Mouse (Mus musculus): ENCODE measurements around the gene Slc41a2.
A peak's percentile ranks its signal among the peaks of the same experiment; 100 is the strongest.

Slc41a2 gene

DNA sequence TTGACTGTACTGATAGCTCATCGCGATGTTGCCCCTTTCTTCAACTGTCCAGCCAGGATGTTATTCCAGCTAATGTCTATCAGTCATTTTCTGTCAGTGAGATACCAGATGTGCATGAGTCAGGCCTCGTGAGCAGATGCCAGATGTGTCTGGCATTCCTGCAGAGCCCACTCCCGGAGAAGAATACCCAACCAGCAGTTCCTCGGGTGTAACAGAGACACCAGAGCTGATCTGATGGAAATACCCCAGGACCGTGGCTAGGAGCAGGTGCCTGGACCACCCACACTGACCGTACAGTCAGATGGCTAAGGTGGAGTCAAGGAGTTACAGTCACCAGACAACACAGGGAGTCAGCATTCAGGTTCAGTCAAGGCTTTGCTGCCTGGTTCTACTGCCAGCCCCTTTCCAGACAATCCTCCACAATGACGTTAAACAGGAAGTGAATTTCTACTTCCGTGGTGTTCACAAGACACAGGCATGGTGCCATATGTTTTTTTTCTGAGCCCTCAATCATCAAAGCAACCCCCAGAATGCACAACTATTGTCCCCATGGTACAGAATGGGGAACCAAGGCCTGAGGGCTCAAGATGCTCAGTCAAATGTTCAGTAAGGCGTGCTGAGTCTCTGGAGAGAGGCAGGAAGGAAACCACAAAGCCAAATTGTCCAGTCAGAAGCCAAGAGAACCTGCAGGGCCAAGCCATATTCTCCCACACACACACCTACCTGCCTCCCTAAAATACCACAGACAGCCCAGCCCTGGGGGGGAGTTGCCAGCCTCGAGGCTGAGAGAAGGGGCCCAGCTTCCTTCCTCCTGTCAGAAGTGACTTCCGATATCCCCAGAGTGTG lies 153.8 kb downstream of the Slc41a2 start:
- no peak for DNase-seq (ENCODE audit: low spot score)

DNA sequence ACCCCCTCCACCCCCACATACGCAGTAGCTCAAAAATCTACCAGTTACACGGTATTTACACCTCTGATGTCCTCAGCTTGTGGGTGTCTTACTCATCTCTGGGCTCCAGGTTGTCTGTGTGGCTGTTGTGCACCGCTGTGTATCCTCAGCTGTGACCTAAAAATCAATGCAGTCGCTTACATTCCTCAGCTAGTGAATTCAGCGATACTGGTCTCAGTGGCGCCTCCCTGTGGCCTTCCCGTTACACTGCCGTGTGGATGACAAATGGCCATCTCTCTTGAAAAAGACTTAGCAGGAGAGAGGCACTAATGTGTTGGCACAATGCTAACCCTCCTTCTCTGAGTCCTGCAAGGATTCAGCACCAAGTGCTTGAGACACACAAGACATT lies 155.1 kb downstream of the Slc41a2 start:
- DNase-seq (ENCODE audit: low spot score) = peak; percentile 57

DNA sequence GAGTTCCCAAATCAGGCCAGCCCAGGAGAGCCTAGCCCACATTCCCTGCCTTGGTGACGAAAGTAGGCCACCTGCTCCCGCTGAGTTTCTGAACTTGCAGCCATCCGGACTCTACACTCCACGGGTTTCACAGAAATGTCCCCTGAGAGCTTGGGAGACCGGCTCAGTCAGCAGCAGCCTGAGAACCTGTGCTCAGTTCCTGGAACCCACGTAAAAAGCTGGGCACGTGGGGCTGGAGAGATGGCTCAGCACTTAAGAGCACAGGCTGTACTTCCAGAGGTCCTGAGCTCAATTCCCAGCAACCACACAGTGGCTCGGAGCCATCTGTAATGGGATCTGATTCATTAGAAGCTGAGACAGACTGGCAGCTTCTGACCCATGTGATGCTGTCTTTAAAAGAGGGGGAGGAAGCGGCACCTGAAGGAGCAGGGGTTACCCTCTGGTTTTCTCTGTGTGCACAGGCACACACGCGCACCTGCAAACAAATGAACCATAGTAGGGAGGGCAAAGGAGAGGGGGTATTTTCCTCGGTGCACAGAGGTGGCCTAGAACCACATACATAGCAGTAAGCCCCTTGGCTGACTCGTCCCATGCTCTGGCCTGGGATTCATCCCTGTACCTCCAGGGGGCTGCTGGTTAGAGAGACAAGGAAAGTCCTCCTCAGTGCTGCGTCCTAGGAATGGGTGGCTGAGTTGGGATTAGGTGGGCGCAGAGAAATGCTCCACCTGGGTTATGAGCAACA lies 155.7 kb downstream of the Slc41a2 start:
- DNase-seq (ENCODE audit: low spot score) = no peak
